Mouse (Mus musculus): ENCODE results near the gene Stard10. TPM values are rescaled to one million over a fixed set of nuclear protein-coding genes. Genes with fewer than 3 reads are reported as not detected.
A peak's percentile ranks its signal among the peaks of the same experiment; 100 is the strongest.

Gene Stard10
- polyA plus RNA-seq, 1 experiment from 2014 or later: 35.4 TPM

DNA sequence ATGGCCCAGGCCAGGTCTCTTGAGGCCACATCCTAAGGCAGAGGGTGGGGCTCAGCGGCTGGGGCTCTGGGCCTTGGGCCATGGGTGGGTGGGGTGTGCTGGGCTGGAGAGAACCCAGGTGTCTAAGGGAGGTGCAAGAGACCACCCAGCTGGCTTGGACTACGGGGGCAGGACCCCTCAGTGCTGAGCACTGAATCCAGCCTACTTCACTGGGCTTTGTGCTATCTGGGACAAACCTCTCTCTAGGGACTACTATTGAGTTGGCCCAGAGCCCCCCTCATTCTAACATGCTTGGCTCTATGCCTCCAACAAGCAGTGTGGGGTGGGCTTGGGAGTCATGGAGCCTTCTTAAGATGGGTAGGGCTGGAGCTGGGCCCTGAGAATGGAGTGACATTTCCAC, 78.6 kb downstream of the Stard10 start:
- Histone ChIP-seq H3K27ac (ENCODE audit: low read depth) (peak overlapping the region; percentile 99; the same call in 1 of the 2 replicates), H3K36me3 (ENCODE audit: insufficient read depth) (peaks cover 52% of the 10 kb centered on the region), H3K4me3 (ENCODE audit: low read depth, low read length) (peak overlapping the region; percentile 48), H3K27me3 (ENCODE audit: insufficient read depth, low read length) (no peaks in the 10 kb centered on the region), H3K9me3 (ENCODE audit: low read depth, low read length) (no peaks in the 10 kb centered on the region), H3K9ac (peak overlapping the region; percentile 54), H3K4me2 (peak overlapping the region; percentile 79), H3K4me1 (ENCODE audit: insufficient read depth) (peaks cover 14% of the 10 kb centered on the region)
- WGBS: 52% methylated on average over 2 of the region's 2 CpGs
- TF ChIP-seq CTCF (IDR thresholded peaks at IDR 0.05; ENCODE audit: low read depth): no peak
- DNase-seq (peak; percentile 61), ATAC-seq (ENCODE audit: insufficient read depth) (no peak)

Other genes with a start within 250 kb of the Stard10 start
- gene Fchsd2, start 224.2 kb upstream of the Stard10 start, polyA plus RNA-seq (2014; fragmentation: Nextera tagmentation; extraction: Ambion mirVana): 23.6 and 23.8 TPM in 2 replicates
- gene Atg16l2, start 14.8 kb upstream of the Stard10 start, polyA plus RNA-seq (2014; fragmentation: Nextera tagmentation; extraction: Ambion mirVana): 13.2 and 14.6 TPM in 2 replicates
- 108 and 122 TPM in 2 replicates for gene Arap1, start 31.0 kb downstream of the Stard10 start, polyA plus RNA-seq (2014; fragmentation: Nextera tagmentation; extraction: Ambion mirVana)
- gene Gm45837, start 93.8 kb downstream of the Stard10 start, polyA plus RNA-seq (2014; fragmentation: Nextera tagmentation; extraction: Ambion mirVana): 12.2 TPM in 1 of 2 replicates, not detected in the other
- gene Pde2a, start 104.6 kb downstream of the Stard10 start, polyA plus RNA-seq (2014; fragmentation: Nextera tagmentation; extraction: Ambion mirVana): 14.3 and 29.3 TPM in 2 replicates

All from lung, embryonic 14.5 days (tissue).